Mouse (Mus musculus) limb, embryonic 14.5 days (tissue): Measurements from ENCODE around the gene Hsd17b14. TPM values are rescaled to one million over a fixed set of nuclear protein-coding genes. Genes with fewer than 3 reads are reported as not detected.

Source experiments
- ATAC-seq: fragments of 200-750 bp; cut with Nextera tagmentation; 2 replicates; pipeline ENCODE4 v1.8.0; 2017; ENCODE audit warnings: low read depth, moderate number of reproducible peaks, moderate TSS enrichment; ENCODE audit not compliant: low FRiP score
- DNase-seq: peaks from one replicate; pipeline ENCODE4 v3.0.0-alpha.2; 2015; ENCODE audit warnings: low spot score
- H3K27ac ChIP-seq: fragments of 300-500 bp; sonication (generic); replicated peaks from 2 replicates; pipeline ENCODE4 v1.5.1; 2014; ENCODE audit warnings: low read depth, mild to moderate bottlenecking, low read length, moderate library complexity, mixed read lengths
- H3K27me3 ChIP-seq: fragments of 300-500 bp; sonication (generic); 2 replicates; pipeline ENCODE4 v1.6.1; 2014; ENCODE audit warnings: low read length, mixed read lengths; ENCODE audit not compliant: control insufficient read depth, insufficient read depth
- H3K36me3 ChIP-seq: fragments of 300-500 bp; sonication (generic); 2 replicates; pipeline ENCODE4 v1.6.1; 2014; ENCODE audit warnings: mild to moderate bottlenecking, low read length, moderate library complexity, mixed read lengths; ENCODE audit not compliant: control insufficient read depth, insufficient read depth
- H3K4me1 ChIP-seq: fragments of 300-500 bp; sonication (generic); 2 replicates; pipeline ENCODE4 v1.6.1; 2014; ENCODE audit warnings: antibody characterized with exemption, low read length, mixed read lengths; ENCODE audit not compliant: control insufficient read depth, insufficient read depth
- H3K4me2 ChIP-seq: fragments of 300-500 bp; sonication (generic); replicated peaks from 2 replicates; pipeline ENCODE4 v1.6.1; 2014; ENCODE audit warnings: low read depth, mild to moderate bottlenecking, low read length, moderate library complexity; ENCODE audit not compliant: severe bottlenecking
- H3K4me3 ChIP-seq: fragments of 300-500 bp; sonication (generic); replicated peaks from 2 replicates; pipeline ENCODE4 v1.5.1; 2014; ENCODE audit warnings: low read length
- H3K9ac ChIP-seq: fragments of 300-500 bp; sonication (generic); 2 replicates; pipeline ENCODE4 v1.6.1; 2014; ENCODE audit warnings: mild to moderate bottlenecking, low read depth, low read length, moderate library complexity; ENCODE audit not compliant: severe bottlenecking
- H3K9me3 ChIP-seq: fragments of 300-500 bp; sonication (generic); 2 replicates; pipeline ENCODE4 v1.6.1; 2016; ENCODE audit warnings: low read length; ENCODE audit not compliant: control insufficient read depth
- POLR2A ChIP-seq: fragments of 200-500 bp; IDR thresholded peaks from 2 replicates; pipeline ENCODE4 v1.8.0; 2012; ENCODE audit warnings: inconsistent platforms, mild to moderate bottlenecking, moderate library complexity, borderline replicate concordance; ENCODE audit not compliant: insufficient read depth, insufficient read length; ENCODE audit errors: extremely low read depth
- WGBS: fragments of 180-500 bp; shearing (Covaris S2); extraction: QIAGEN DNeasy Blood & Tissue Kit; methylation state at CpG from one replicate; pipeline ENCODE4 v1.1.7; 2014; 5-methylcytosine and 5-hydroxymethylcytosine counted together
- polyA plus RNA-seq, 2 experiments: library from polyadenylated mRNA; depleted of rRNA in 1 of 2; stranded (reverse) in 1 of 2; unstranded in 1 of 2; fragments of >200 nt; fragmentation: Nextera tagmentation in 1 of 2; extraction: Ambion mirVana in 1 of 2; gene quantifications; 2 replicates each; pipeline versions ENCODE4 v1.2.1 to v1.2.3; 2012 to 2014

Hsd17b14 gene
- polyA plus RNA-seq, 2 experiments: 0.92 to 1.2 TPM

- DNase-seq: peak; percentile 53
- Histone ChIP-seq H3K9ac (no peak overlapping the region), H3K27me3 (peaks cover 23% of the 10 kb centered on the region; the same call in 1 of the 2 replicates), H3K27ac (no peak overlapping the region), H3K9me3 (no peaks in the 10 kb centered on the region), H3K4me3 (no peak overlapping the region), H3K36me3 (no peaks in the 10 kb centered on the region), H3K4me1 (peaks cover 8% of the 10 kb centered on the region; the same call in 1 of the 2 replicates), H3K4me2 (no peak overlapping the region)
- TF ChIP-seq POLR2A: no peak
- WGBS: 11% methylated on average over 6 of the region's 6 CpGs
- ATAC-seq: peak; percentile 51
Measured at GRCm38 (mm10) chr7:45616277-45616676, 61.6 kb downstream of the Hsd17b14 start.

- no peaks in the 10 kb centered on the region for H3K36me3 ChIP-seq
- peak; percentile 56 for DNase-seq
- peaks cover 8% of the 10 kb centered on the region; the same call in 1 of the 2 replicates for H3K4me1 ChIP-seq
- no peak within 1 kb of the TSS for H3K27ac ChIP-seq
- WGBS: 6% methylated on average over 28 of the region's 31 CpGs
- no peaks in the 10 kb centered on the region for H3K9me3 ChIP-seq
- H3K27me3 ChIP-seq: peaks cover 23% of the 10 kb centered on the region; the same call in 1 of the 2 replicates
- ATAC-seq: no peak
- H3K9ac ChIP-seq: peak within 1 kb of the TSS; percentile 41
- TF ChIP-seq POLR2A: no peak
- H3K4me2 ChIP-seq: peak within 1 kb of the TSS; percentile 48
- peak within 1 kb of the TSS; percentile 19 for H3K4me3 ChIP-seq
Measured at GRCm38 (mm10) chr7:45617042-45617695, 62.5 kb downstream of the Hsd17b14 start, which contains the start of gene Fut1. Gene Fut1, plus strand, starts transcription at chr7:45617289.

Other genes starting within 250 kb of the Hsd17b14 start
Only the 30 nearest of the 35 such genes appear.
- gene Lin7b, start 184.3 kb upstream of the Hsd17b14 start, polyA plus RNA-seq (2012; rRNA removed): 4.1 and 4.7 TPM in 2 replicates
- gene Lin7b, start 184.3 kb upstream of the Hsd17b14 start, polyA plus RNA-seq (2014; fragmentation: Nextera tagmentation; extraction: Ambion mirVana): 1.7 and 2.2 TPM in 2 replicates
- gene Snrnp70, start 159.2 kb upstream of the Hsd17b14 start, polyA plus RNA-seq (2012; rRNA removed): 539 and 694 TPM in 2 replicates
- 69.7 and 73.7 TPM in 2 replicates for gene Snrnp70, start 159.2 kb upstream of the Hsd17b14 start, polyA plus RNA-seq (2014; fragmentation: Nextera tagmentation; extraction: Ambion mirVana)
- 0.10 TPM in 2 replicates for gene Kcna7, start 149.2 kb upstream of the Hsd17b14 start, polyA plus RNA-seq (2012; rRNA removed)
- gene Kcna7, start 149.2 kb upstream of the Hsd17b14 start, polyA plus RNA-seq (2014; fragmentation: Nextera tagmentation; extraction: Ambion mirVana): 0.11 TPM in 1 of 2 replicates, not detected in the other
- 4.2 and 4.5 TPM in 2 replicates for gene Ntf5, start 141.2 kb upstream of the Hsd17b14 start, polyA plus RNA-seq (2012; rRNA removed)
- gene Ntf5, start 141.2 kb upstream of the Hsd17b14 start, polyA plus RNA-seq (2014; fragmentation: Nextera tagmentation; extraction: Ambion mirVana): 4.4 and 6.0 TPM in 2 replicates
- gene Lhb, start 134.1 kb upstream of the Hsd17b14 start, polyA plus RNA-seq (2012; rRNA removed): 0.50 and 1.4 TPM in 2 replicates
- not detected in 2 replicates for gene Lhb, start 134.1 kb upstream of the Hsd17b14 start, polyA plus RNA-seq (2014; fragmentation: Nextera tagmentation; extraction: Ambion mirVana)
- 44.1 and 59.1 TPM in 2 replicates for gene Gys1, start 120.0 kb upstream of the Hsd17b14 start, polyA plus RNA-seq (2012; rRNA removed)
- gene Gys1, start 120.0 kb upstream of the Hsd17b14 start, polyA plus RNA-seq (2014; fragmentation: Nextera tagmentation; extraction: Ambion mirVana): 35.8 and 37.3 TPM in 2 replicates
- gene Ruvbl2, start 116.8 kb upstream of the Hsd17b14 start, polyA plus RNA-seq (2012; rRNA removed): 120 TPM in 2 replicates
- gene Ruvbl2, start 116.8 kb upstream of the Hsd17b14 start, polyA plus RNA-seq (2014; fragmentation: Nextera tagmentation; extraction: Ambion mirVana): 119 and 126 TPM in 2 replicates
- 1,503 and 2,450 TPM in 2 replicates for gene Ftl1, start 95.0 kb upstream of the Hsd17b14 start, polyA plus RNA-seq (2012; rRNA removed)
- gene Ftl1, start 95.0 kb upstream of the Hsd17b14 start, polyA plus RNA-seq (2014; fragmentation: Nextera tagmentation; extraction: Ambion mirVana): 4,726 and 4,986 TPM in 2 replicates
- gene Bax, start 88.0 kb upstream of the Hsd17b14 start, polyA plus RNA-seq (2012; rRNA removed): 127 and 164 TPM in 2 replicates
- gene Bax, start 88.0 kb upstream of the Hsd17b14 start, polyA plus RNA-seq (2014; fragmentation: Nextera tagmentation; extraction: Ambion mirVana): 133 and 140 TPM in 2 replicates
- gene Tulp2, start 73.0 kb upstream of the Hsd17b14 start, polyA plus RNA-seq (2012; rRNA removed): 0.82 and 1.3 TPM in 2 replicates
- gene Tulp2, start 73.0 kb upstream of the Hsd17b14 start, polyA plus RNA-seq (2014; fragmentation: Nextera tagmentation; extraction: Ambion mirVana): 1.2 and 2.0 TPM in 2 replicates
- not detected in 2 replicates for gene Gm45808, start 68.1 kb upstream of the Hsd17b14 start, polyA plus RNA-seq (2012; rRNA removed)
- not detected in 2 replicates for gene Gm45808, start 68.1 kb upstream of the Hsd17b14 start, polyA plus RNA-seq (2014; fragmentation: Nextera tagmentation; extraction: Ambion mirVana)
- 2.4 and 2.9 TPM in 2 replicates for gene Dhdh, start 66.1 kb upstream of the Hsd17b14 start, polyA plus RNA-seq (2012; rRNA removed)
- gene Dhdh, start 66.1 kb upstream of the Hsd17b14 start, polyA plus RNA-seq (2014; fragmentation: Nextera tagmentation; extraction: Ambion mirVana): 2.0 and 2.6 TPM in 2 replicates
- gene Nucb1, start 44.5 kb upstream of the Hsd17b14 start, polyA plus RNA-seq (2012; rRNA removed): 293 and 299 TPM in 2 replicates
- gene Nucb1, start 44.5 kb upstream of the Hsd17b14 start, polyA plus RNA-seq (2014; fragmentation: Nextera tagmentation; extraction: Ambion mirVana): 239 and 254 TPM in 2 replicates
- gene Ppp1r15a, start 28.6 kb upstream of the Hsd17b14 start, polyA plus RNA-seq (2012; rRNA removed): 27.5 and 29.8 TPM in 2 replicates
- 21.2 and 22.1 TPM in 2 replicates for gene Ppp1r15a, start 28.6 kb upstream of the Hsd17b14 start, polyA plus RNA-seq (2014; fragmentation: Nextera tagmentation; extraction: Ambion mirVana)
- gene Plekha4, start 28.6 kb upstream of the Hsd17b14 start, polyA plus RNA-seq (2012; rRNA removed): 13.1 and 17.2 TPM in 2 replicates
- gene Plekha4, start 28.6 kb upstream of the Hsd17b14 start, polyA plus RNA-seq (2014; fragmentation: Nextera tagmentation; extraction: Ambion mirVana): 4.3 and 4.6 TPM in 2 replicates
- gene Bcat2, start 15.3 kb downstream of the Hsd17b14 start, polyA plus RNA-seq (2012; rRNA removed): 67.6 and 71.5 TPM in 2 replicates
- 57.2 and 60.4 TPM in 2 replicates for gene Bcat2, start 15.3 kb downstream of the Hsd17b14 start, polyA plus RNA-seq (2014; fragmentation: Nextera tagmentation; extraction: Ambion mirVana)
- 0.58 and 0.73 TPM in 2 replicates for gene Fgf21, start 60.6 kb downstream of the Hsd17b14 start, polyA plus RNA-seq (2012; rRNA removed)
- gene Fgf21, start 60.6 kb downstream of the Hsd17b14 start, polyA plus RNA-seq (2014; fragmentation: Nextera tagmentation; extraction: Ambion mirVana): 0.43 and 0.66 TPM in 2 replicates
- gene Fut1, start 62.4 kb downstream of the Hsd17b14 start, polyA plus RNA-seq (2012; rRNA removed): 1.0 and 1.9 TPM in 2 replicates
- gene Fut1, start 62.4 kb downstream of the Hsd17b14 start, polyA plus RNA-seq (2014; fragmentation: Nextera tagmentation; extraction: Ambion mirVana): 1.2 and 1.8 TPM in 2 replicates
- 0.33 and 0.43 TPM in 2 replicates for gene Izumo1, start 66.9 kb downstream of the Hsd17b14 start, polyA plus RNA-seq (2012; rRNA removed)
- gene Izumo1, start 66.9 kb downstream of the Hsd17b14 start, polyA plus RNA-seq (2014; fragmentation: Nextera tagmentation; extraction: Ambion mirVana): 0.39 TPM in 1 of 2 replicates, not detected in the other
- 14.1 and 16.7 TPM in 2 replicates for gene Rasip1, start 72.6 kb downstream of the Hsd17b14 start, polyA plus RNA-seq (2012; rRNA removed)
- gene Rasip1, start 72.6 kb downstream of the Hsd17b14 start, polyA plus RNA-seq (2014; fragmentation: Nextera tagmentation; extraction: Ambion mirVana): 11.0 and 11.8 TPM in 2 replicates
- gene Mamstr, start 85.1 kb downstream of the Hsd17b14 start, polyA plus RNA-seq (2012; rRNA removed): 34.6 and 43.9 TPM in 2 replicates
- 15.7 and 19.8 TPM in 2 replicates for gene Mamstr, start 85.1 kb downstream of the Hsd17b14 start, polyA plus RNA-seq (2014; fragmentation: Nextera tagmentation; extraction: Ambion mirVana)
- 1.1 and 1.4 TPM in 2 replicates for gene Fut2, start 111.5 kb downstream of the Hsd17b14 start, polyA plus RNA-seq (2012; rRNA removed)
- gene Fut2, start 111.5 kb downstream of the Hsd17b14 start, polyA plus RNA-seq (2014; fragmentation: Nextera tagmentation; extraction: Ambion mirVana): 2.2 and 2.9 TPM in 2 replicates
- 1.3 and 2.1 TPM in 2 replicates for gene Ntn5, start 129.1 kb downstream of the Hsd17b14 start, polyA plus RNA-seq (2012; rRNA removed)
- 0.59 and 0.86 TPM in 2 replicates for gene Ntn5, start 129.1 kb downstream of the Hsd17b14 start, polyA plus RNA-seq (2014; fragmentation: Nextera tagmentation; extraction: Ambion mirVana)
- 1.7 and 2.8 TPM in 2 replicates for gene Sec1, start 139.5 kb downstream of the Hsd17b14 start, polyA plus RNA-seq (2012; rRNA removed)
- 0.46 and 0.92 TPM in 2 replicates for gene Sec1, start 139.5 kb downstream of the Hsd17b14 start, polyA plus RNA-seq (2014; fragmentation: Nextera tagmentation; extraction: Ambion mirVana)
- 34.1 and 46.4 TPM in 2 replicates for gene Car11, start 144.9 kb downstream of the Hsd17b14 start, polyA plus RNA-seq (2012; rRNA removed)
- gene Car11, start 144.9 kb downstream of the Hsd17b14 start, polyA plus RNA-seq (2014; fragmentation: Nextera tagmentation; extraction: Ambion mirVana): 9.5 and 10.6 TPM in 2 replicates
- 15.1 and 16.8 TPM in 2 replicates for gene Dbp, start 150.2 kb downstream of the Hsd17b14 start, polyA plus RNA-seq (2012; rRNA removed)
- 7.0 and 8.9 TPM in 2 replicates for gene Dbp, start 150.2 kb downstream of the Hsd17b14 start, polyA plus RNA-seq (2014; fragmentation: Nextera tagmentation; extraction: Ambion mirVana)
- 1,056 and 1,196 TPM in 2 replicates for gene Rpl18, start 160.6 kb downstream of the Hsd17b14 start, polyA plus RNA-seq (2012; rRNA removed)
- gene Rpl18, start 160.6 kb downstream of the Hsd17b14 start, polyA plus RNA-seq (2014; fragmentation: Nextera tagmentation; extraction: Ambion mirVana): 1,210 and 1,246 TPM in 2 replicates
- gene Sphk2, start 163.1 kb downstream of the Hsd17b14 start, polyA plus RNA-seq (2012; rRNA removed): 36.9 and 48.5 TPM in 2 replicates
- 27.5 and 29.2 TPM in 2 replicates for gene Sphk2, start 163.1 kb downstream of the Hsd17b14 start, polyA plus RNA-seq (2014; fragmentation: Nextera tagmentation; extraction: Ambion mirVana)
- 0.92 and 0.95 TPM in 2 replicates for gene Fam83e, start 166.3 kb downstream of the Hsd17b14 start, polyA plus RNA-seq (2012; rRNA removed)
- 0.30 and 0.48 TPM in 2 replicates for gene Fam83e, start 166.3 kb downstream of the Hsd17b14 start, polyA plus RNA-seq (2014; fragmentation: Nextera tagmentation; extraction: Ambion mirVana)
- gene Spaca4, start 170.9 kb downstream of the Hsd17b14 start, polyA plus RNA-seq (2012; rRNA removed): not detected in 2 replicates
- not detected in 2 replicates for gene Spaca4, start 170.9 kb downstream of the Hsd17b14 start, polyA plus RNA-seq (2014; fragmentation: Nextera tagmentation; extraction: Ambion mirVana)